Mouse (Mus musculus): ENCODE data around the gene Cep63. TPM values are rescaled to one million over a fixed set of nuclear protein-coding genes. Genes with fewer than 3 reads are reported as not detected.

Cep63 gene
- 10 to 100 TPM; 18.9 to 20.0 (median 19.0) TPM for total RNA-seq (2022)

- DNase-seq (ENCODE audit: low spot score in 2 of 2) = peak; percentile 97
These were observed at the start of gene Cep63, which contains the start of gene Anapc13 for GRCm38 (mm10) chr9:102625983-102626838. Gene Cep63, minus strand, starts transcription at chr9:102626534. Gene Anapc13, plus strand, starts transcription at chr9:102626296.

GRCm38 (mm10) chr9:102675922-102676321 lies 49.6 kb upstream of the Cep63 start:
- DNase-seq (ENCODE audit: low spot score in 2 of 2) = no peak

GRCm38 (mm10) chr9:102673381-102673780 lies 47.0 kb upstream of the Cep63 start:
- DNase-seq (ENCODE audit: low spot score in 2 of 2) = no peak

- DNase-seq (ENCODE audit: low spot score in 2 of 2) = no peak
These were observed 42.6 kb upstream of the Cep63 start for GRCm38 (mm10) chr9:102668906-102669305.

GRCm38 (mm10) chr9:102668115-102668514 lies 41.8 kb upstream of the Cep63 start:
- no peak for DNase-seq (ENCODE audit: low spot score in 2 of 2)

GRCm38 (mm10) chr9:102656355-102657095 lies 30.2 kb upstream of the Cep63 start:
- DNase-seq (ENCODE audit: low spot score in 2 of 2) = no peak

GRCm38 (mm10) chr9:102651199-102651720 lies 24.9 kb upstream of the Cep63 start:
- DNase-seq (ENCODE audit: low spot score in 2 of 2) = no peak

GRCm38 (mm10) chr9:102650637-102651036 lies 24.3 kb upstream of the Cep63 start:
- peak; percentile 30 to 38 for DNase-seq (ENCODE audit: low spot score in 2 of 2)

GRCm38 (mm10) chr9:102649917-102650527 lies 23.7 kb upstream of the Cep63 start:
- no peak for DNase-seq (ENCODE audit: low spot score in 2 of 2)

- no peak for DNase-seq (ENCODE audit: low spot score in 2 of 2)
These were observed 20.7 kb upstream of the Cep63 start for GRCm38 (mm10) chr9:102647010-102647409.

GRCm38 (mm10) chr9:102645119-102645695 lies 18.9 kb upstream of the Cep63 start:
- no peak for DNase-seq (ENCODE audit: low spot score in 2 of 2)

GRCm38 (mm10) chr9:102643486-102644101 lies 17.3 kb upstream of the Cep63 start:
- peak; percentile 65 to 74 for DNase-seq (ENCODE audit: low spot score in 2 of 2)

GRCm38 (mm10) chr9:102643071-102643485 lies 16.7 kb upstream of the Cep63 start:
- DNase-seq (ENCODE audit: low spot score in 2 of 2) = no peak

- DNase-seq (ENCODE audit: low spot score in 2 of 2) = no peak
These were observed 15.2 kb upstream of the Cep63 start for GRCm38 (mm10) chr9:102641531-102641930.

- no peak for DNase-seq (ENCODE audit: low spot score in 2 of 2)
These were observed 13.2 kb upstream of the Cep63 start for GRCm38 (mm10) chr9:102639510-102639909.

GRCm38 (mm10) chr9:102638963-102639362 lies 12.6 kb upstream of the Cep63 start:
- DNase-seq (ENCODE audit: low spot score in 2 of 2) = no peak

GRCm38 (mm10) chr9:102637115-102637514 lies 10.8 kb upstream of the Cep63 start:
- DNase-seq (ENCODE audit: low spot score in 2 of 2) = no peak

GRCm38 (mm10) chr9:102636553-102636952 lies 10.2 kb upstream of the Cep63 start:
- peak in 1 of 2 experiments; percentile 34 for DNase-seq (ENCODE audit: low spot score in 2 of 2)

GRCm38 (mm10) chr9:102634453-102634852 lies 8.1 kb upstream of the Cep63 start:
- DNase-seq (ENCODE audit: low spot score in 2 of 2) = no peak

- DNase-seq (ENCODE audit: low spot score in 2 of 2) = no peak
These were observed 6.7 kb upstream of the Cep63 start for GRCm38 (mm10) chr9:102632923-102633537.
